Mouse (Mus musculus) fat pad, adult 2 months (tissue): ENCODE measurements around the gene Rabgef1.

Experiments used
- DNase-seq: peaks from one replicate; pipeline ENCODE4 v3.0.0-alpha.2; 2011; ENCODE audit warnings: low read depth, low spot score; ENCODE audit errors: extremely low read depth

Rabgef1 gene

DNA sequence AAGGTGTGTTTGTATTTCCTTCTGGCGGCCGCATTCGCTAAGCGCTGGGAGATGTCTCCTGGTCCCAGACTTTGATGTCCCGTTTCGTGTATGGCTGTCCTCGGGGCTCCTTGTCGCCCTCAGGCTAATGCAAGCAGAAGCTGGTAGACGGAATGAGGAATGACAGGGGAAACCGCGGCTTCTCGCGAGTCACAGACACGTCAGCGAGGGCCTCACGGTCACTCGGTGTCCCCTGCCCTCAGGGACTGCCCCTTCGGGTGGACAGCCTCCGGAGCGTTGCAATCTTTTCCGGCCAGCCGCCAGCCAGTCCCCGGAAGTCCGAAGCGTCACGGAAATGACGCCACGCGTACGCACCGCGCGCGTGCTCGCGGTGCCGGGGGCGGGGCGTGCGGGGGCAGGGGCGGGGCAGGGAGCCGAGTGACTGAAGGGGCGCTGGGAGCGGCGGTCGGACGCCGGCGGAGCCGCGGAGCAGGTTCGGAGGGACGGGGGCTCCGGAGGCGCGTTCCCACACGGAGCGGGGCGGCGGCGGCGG lies at the start of gene Rabgef1:
Gene Rabgef1, plus strand, starts transcription at position 376 of the 532 bp plus-strand sequence.
- DNase-seq, result no peak

DNA sequence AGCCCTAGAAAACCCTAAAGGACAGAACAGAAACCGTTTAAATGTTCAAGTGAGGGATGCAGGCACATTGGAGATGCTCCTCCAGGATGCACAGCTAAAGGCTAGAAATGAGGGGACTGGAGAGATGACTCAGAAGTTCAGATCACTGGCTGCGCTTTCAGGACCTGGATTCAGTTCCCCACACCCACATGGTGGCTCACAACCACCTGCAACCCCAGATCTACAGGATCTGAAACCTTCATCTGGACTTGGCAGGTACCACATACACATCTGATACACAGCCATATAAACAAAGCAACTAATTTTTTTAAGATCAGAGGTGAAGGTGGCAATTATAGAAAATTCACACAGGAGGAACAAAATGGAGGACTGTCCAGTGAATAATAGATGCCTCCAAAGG lies 49.2 kb upstream of the Rabgef1 start:
- DNase-seq, result no peak

DNA sequence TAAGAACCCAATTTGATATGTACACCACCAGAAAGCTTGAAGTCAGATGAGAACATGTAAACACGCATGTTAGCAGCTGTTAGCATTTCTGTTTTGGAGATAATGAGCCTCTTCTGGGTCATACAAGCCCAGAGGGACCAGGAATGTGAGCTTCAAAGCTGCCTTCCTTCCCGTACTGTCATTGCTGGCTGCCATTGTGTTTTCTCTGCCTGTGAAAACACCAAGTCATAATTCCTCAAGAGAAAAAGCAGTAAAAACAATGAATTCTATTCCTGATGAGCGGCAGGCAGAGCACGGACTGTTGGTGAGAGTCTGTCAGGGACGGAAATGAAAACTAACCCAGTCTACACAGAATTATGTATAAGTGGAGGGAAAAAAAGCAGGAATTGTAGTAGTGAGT lies 47.3 kb upstream of the Rabgef1 start:
- no peak for DNase-seq

DNA sequence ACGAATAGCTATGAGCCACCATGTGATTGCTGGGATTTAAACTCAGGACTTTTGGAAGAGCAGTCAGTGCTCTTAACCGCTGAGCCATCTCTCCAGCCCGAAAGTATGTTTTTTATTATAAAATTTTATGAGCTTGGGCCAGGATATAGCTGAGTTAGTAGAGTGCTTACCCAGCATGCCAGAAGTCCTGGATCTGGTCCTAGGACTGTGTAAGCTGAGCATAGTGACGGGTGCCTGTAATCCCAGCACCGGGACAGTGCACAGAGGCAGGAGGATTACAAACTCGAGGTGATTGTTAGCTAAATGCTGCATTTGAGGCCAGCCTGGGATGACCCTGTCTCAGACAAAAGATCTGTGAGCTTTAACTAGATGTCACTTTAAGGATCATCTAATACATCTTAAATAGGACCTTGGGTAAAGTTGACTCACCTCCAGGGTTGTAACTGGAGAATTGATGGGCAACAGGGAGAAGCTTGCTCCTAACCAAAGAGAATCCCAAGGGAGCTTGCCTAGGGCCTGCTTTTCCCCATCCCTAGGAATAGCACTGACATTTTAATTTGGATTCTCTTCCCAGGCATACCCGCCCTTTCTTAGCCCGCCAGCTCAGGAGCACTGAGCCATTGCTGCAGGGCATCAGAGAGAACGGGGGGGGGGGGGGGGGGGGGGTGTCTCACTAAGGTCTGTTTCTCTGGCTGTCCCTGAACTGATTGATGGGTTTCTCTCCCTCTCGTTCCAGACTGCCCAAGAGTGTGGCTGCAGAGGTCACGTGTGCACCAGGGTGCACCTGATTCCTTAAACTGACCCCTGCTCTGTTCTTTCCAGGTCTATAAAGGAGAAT lies 42.7 kb upstream of the Rabgef1 start:
- no peak for DNase-seq

DNA sequence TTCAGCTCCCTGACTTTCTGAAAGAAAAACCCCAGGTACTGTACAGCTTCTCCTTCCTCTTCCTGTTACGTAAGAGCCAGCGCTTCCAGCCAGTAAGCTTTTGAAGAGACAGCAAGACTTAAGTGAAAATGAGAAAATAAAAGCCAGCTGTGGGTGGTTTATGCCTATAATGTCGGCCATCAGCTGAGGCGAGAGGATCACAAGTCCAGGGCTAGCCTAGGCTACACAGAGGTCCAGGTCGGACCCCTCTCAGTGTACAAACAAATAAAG lies 42.1 kb upstream of the Rabgef1 start:
- no peak for DNase-seq

DNA sequence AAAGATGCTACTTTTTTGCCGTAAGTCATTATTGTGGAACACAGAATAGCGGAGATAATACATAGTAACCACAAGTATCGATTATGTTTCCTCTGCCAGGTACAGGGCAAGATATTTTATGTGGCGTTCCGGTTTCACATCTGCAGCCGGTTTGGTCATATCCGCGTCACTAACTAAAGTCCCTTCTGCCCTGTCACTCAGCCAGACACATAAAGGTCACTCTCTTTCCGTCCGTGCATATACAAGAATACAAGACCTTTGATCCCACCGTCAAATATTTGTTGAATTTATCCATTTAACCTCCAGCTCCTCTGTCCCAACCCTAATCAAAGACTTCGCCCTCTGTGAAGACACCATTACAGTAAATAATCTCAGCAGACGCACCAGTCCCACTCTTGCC lies 35.0 kb upstream of the Rabgef1 start:
- DNase-seq, result no peak

DNA sequence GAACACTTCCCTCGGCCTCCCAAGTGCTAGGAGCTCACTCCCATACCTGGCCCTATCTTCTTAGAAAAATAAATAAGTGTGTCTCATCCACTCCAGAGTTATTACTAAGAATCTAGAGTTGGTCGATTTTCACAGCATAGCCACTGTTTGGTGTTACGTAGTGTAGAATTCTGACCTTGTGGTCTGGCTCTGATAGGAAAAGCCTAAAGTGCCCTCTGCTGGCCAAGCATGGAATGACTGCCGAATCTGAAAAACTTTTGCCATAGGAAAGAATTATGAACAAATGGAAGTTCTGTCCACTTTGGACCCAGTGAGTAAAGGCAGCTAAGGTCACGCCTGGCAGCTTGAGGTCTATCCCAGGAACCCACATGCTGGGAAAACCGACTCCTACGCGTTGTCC lies 32.2 kb upstream of the Rabgef1 start:
- no peak for DNase-seq

DNA sequence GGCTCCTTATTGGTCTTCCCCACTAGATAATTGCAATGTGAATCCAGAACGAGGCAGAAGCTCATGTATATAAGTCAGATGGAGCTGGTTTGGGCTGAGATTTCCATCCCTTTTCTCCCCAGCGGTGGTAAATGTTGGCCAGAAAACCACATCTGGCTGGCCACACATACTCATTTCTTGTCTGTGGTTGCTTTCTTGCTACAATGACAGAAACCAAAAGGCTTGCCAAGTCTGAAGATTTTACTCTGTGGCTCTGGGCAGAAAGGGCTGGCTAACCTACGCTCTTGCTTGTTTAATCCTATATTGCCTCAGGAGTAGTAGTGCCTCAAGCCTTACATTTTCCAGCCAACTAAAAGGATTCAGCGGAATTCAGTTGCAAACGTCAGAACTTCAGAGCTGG lies 30.5 kb upstream of the Rabgef1 start:
- DNase-seq, result no peak

DNA sequence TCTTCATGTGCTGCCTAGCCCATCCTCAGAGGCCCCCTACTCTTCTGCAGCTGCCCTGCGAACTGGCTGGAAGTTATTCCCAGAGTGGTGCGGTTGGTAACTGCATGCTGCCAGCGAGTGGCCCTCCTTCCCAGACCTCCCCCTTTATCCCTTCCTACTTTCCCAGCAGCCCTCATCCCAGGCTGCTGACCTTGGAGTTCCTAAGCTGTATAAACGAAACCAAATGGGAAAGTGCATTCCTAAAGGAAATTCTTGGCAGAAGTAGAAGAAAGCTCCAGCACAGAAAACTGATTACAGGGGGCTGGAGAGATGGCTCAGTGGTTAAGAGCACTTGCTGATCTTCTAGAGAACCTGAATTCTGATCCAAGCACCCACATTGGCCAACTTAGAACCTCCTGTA lies 29.6 kb upstream of the Rabgef1 start:
- DNase-seq, result no peak

DNA sequence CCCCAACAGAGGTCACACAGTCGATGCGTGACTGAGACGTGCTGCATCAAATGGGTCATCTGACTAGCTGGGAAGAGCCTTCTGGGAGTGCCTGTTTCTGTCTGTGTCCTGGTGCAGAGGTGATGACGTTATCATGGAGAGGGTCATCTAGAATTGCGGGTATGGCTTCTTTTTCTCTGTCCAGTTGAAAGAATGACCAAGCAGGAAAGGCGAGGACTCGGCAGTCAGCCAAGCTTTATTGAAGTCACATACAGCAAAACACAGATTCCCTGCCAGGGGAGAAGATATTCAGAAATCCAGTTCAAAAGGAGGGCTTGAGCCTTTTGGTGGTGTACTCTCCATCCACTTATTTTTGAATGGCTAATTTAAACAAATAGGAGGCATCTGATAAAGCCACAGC lies 28.5 kb upstream of the Rabgef1 start:
- no peak for DNase-seq

DNA sequence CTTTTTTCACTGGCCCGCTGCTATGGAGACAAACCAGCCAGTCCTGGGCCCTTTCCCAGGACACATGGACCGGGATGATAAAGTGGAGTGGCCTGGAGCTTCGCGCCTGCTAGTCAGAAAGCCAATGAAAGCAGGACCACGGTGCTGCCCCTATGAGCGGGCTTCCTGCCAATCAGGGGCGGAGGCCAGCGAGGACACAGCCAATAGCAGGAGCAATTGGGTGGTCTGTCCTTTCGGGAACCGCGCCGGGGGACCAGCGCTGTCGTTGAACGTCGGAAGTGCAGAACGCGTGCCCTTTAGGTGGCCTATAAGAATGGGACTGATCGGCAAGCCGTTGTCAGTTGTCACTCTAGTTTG lies 27.6 kb upstream of the Rabgef1 start:
- no peak for DNase-seq

DNA sequence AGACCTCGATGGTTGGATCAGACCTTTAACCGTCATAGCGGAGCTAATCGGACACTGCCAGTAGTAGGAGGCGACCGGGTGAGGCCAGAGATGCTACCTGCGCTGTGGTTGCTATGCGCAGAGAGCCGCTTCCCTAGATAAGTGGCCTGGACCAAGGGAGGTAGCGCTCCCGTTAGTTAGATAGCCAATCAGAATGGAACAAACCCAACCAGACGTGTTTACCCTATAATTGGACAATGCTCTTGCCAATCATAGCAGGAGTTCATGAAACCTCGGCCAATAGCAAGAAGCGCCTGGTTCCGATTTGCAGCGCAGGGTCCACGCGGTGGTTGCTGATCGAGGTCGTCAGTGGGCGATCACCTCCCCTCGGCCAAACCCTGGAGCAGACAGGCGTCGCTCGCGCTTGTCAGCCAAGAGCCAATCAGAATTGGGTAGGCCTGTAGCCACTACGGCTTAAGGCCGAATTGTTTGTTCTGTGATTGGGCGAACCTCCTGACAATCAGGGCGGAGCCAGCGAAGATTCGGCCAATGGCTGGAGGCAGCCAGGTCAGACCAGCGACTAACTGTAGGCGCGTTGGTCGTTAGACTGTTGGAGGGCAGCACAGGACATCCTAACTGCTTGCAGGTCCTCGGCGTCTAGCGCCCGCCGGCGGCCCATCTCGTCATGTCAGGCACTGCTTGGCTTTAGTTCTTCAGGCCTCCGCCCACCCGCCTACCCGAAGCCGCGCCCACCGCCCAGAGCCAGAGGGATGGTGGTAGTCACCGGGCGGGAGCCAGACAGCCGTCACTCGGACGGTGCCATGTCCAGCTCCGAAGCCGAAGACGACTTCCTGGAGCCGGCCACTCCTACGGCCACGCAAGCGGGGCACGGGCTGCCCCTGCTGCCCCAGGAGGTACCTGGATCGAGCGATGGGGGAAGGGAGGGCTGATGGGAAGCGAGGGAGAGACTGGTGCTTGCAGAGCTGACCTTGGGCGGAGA lies 27.0 kb upstream of the Rabgef1 start, which contains the start of gene Kctd7:
Gene Kctd7, plus strand, starts transcription at position 528 of the 979 bp plus-strand sequence.
- peak; percentile 67 for DNase-seq

DNA sequence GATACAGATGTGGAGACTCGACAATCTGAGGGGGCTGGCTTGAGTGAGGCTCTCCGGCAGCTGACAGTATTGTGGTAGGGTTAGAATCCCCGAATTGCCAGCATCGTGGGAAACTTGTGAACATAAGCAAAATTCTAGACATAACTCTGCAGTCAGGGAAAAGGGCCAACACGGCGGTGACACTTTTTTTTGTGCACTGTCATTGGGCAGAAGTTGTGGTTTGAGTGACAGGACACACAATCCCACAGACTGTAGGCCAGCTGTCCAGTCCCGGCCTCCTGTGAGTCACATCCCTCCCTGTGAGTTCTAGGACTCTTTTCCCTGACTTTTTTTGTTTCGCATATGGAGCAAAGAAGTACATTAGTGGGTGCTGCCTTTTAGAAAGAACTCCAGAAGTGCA lies 25.6 kb upstream of the Rabgef1 start:
- DNase-seq, result no peak

DNA sequence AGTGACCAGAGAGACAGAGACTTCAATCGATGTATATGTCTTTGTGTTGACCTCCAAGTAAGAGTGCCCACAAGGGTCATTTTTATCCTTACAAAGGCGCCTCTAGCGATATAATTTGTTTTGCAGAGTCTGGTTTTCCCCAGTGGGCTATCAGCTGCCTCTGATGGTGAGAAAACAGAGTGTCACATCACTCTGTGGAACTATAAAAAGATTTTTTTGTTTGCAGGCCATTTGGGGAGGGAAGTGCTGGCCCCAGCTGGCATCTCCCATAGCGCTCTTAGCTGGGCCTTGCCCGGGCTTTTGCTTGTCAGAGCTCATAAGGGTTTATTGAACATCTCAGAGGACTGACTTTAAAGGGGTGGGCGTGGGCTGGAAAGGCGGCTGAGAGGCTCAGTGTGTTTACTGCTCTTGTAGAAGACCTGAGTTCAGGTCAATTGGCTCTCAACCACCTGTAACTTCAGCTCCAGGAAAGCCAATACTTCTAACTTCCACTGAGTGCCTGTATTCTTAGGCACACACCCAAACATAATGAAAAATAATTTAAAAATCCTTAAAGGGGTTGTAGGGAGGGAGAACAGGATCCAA lies 21.8 kb upstream of the Rabgef1 start:
- DNase-seq, result no peak

DNA sequence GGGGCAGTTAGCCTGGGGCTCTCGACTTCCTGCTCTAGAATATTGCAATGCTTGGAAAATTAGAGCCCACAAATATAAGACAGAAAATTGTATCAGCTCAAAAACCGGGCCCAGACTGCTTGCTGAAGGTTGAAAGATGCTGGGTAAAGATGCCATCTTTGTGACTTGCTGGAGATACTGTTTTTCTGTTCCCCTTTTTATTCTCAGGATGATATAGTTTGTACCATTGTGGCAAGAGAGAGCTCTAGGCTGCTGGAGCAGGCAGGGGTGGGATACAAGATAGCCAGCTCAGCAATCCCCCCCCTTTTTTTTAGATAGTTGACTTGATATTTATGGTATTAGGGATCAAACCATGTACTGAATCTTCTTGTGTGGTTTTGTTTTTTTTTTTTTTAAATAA lies 17.3 kb upstream of the Rabgef1 start:
- no peak for DNase-seq

DNA sequence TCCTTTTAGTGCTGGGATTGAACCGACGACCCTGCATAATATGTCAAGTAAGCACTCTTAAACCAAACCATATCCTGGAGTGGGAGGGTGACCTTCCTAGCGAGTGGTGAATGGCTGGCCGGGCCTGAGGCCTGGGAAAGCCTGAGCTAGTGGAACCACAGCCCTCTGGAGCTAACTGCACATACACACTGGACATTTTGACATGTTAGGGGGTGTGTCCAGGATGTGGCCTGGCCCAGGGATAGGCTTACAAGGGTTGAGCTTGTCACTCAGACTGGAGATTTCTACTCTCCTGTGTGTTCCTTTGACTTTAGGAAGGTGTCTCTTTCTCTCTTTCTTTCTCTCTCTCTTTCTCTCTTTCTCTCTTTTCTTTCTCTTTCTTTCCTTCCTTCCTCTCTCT lies 13.1 kb upstream of the Rabgef1 start:
- no peak for DNase-seq

DNA sequence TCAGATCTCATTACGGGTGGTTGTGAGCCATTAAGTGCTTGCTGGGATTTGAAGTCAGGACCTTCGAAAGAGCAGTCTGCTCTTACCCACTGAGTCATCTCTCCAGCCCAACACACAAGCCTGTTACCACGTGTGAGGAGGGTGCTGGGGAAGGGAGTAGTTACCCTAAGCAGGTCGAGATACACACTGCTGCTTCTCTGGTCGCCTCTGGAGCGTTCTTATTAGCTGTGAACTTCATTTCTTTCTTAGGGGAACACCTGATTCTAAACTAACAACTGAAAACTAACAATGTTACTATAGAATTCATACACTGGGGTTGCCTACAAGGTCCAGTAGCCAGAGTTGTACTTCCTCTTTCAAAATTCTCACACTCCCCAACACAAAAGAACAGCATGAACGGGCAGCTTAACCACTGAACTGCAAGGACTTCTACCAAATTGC lies 11.8 kb upstream of the Rabgef1 start:
- no peak for DNase-seq

DNA sequence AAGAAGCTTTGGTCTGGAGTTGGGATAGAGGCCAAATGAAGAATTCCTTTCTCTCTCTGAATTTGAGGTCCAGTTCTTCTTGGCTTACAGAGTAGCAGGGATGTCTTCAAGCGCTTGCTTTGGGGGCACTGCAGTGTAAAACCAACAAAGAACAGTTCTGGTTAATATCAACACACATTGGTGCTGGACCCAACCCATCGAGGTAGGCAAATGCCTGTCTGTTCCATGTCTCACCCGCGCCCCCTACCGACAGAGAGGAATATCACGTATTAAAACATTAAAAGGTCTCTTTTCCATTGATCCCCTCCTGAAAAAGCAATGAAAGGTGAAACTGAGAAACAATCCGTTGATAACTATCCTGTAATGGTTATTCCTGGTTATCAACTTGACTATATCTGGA lies 7.9 kb upstream of the Rabgef1 start:
- no peak for DNase-seq

DNA sequence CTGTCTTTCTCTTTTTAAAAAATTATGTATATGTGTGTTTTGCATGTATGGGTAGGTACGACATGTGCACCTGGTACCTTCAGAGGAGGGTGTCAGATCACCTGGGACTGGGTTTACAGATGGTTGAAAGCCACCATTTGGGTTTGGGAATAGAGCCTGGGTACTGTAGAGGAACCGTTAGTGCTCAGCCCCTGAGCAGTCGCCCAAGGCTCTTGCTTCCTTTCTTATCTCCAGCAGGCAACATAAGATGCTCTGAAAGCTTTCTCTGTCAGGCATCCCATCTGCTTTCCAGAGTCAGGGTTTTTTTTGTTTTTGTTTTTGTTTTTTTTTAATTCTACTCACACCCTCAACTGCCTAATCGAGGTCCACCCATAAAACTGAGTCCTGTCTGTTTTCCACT lies 6.4 kb upstream of the Rabgef1 start:
- DNase-seq, result no peak

DNA sequence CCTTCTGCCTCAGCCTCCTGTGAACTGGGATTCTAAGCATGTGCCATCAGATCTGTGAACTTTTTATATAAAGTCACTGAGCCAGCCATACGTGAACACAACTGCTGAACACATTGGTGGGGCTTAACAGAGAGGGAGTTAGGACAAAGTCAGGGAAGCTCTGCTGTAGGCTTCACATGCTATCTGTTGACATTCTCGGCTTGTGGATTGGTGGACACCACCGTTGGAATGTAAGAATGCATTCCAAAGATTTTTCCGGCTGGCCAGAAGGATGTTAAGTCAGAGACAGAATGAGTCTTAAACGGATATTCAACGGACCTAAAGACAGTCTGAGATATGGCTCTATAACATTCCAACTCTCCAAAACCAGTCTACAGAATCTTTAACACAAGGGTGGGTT lies 2.5 kb upstream of the Rabgef1 start:
- DNase-seq, result no peak

DNA sequence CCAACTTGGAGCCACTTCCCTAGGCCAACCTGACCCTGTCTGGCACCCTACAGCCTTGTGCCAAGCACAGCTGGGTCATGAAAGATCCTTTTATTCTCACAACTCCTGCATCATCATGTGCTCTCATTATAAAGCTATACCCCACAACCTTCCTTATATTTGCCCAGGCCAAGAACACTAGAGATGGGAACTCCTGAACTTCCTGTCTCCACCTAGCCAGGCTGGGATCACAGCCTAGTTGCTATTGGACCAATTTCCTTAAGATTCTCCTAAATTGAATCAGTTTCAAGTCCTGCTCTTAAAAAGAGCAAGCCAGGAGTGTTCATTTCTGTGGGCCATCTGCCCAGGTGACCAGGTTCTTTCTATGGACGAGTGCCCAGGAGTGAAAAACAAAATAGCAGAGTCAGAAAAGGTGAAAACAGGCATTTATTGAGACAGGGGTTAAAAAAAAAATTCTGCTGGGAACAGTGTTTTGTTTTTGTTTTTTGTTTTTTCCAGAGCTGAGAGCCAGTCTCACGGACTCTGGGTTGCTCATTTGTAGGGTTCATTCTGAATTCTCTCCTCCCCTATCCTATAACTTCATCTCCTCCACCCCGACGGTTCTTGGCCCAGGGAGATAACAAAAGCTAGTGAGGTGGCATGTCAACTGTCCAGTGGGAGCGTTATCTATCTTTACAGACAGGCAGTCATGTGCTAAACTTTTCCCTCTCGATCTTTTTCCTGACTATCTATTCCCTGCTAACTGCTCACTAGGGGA lies 754 bp upstream of the Rabgef1 start:
- no peak for DNase-seq
